Mouse (Mus musculus): Measurements from ENCODE around the gene Tmem144.

Tmem144 gene

GRCm38 (mm10) chr3:79852654-79853166 is at the start of gene Tmem144:
TSS of gene Tmem144 (minus strand) at chr3:79852773.
- in situ Hi-C loops (cut with MboI, MseI): loop anchor here (10.0 to 25.0 kb wide), 2 partner anchors 210 to 952 kb away; partner anchors contain the start of gene Gria2 (in 1 of the 2)

- in situ Hi-C loops (cut with MboI, MseI): no loop called here
Measured at GRCm38 (mm10) chr3:79901734-79902133, 49.2 kb upstream of the Tmem144 start.

GRCm38 (mm10) chr3:79901321-79901720 is 48.7 kb upstream of the Tmem144 start:
- in situ Hi-C loops (cut with MboI, MseI): no loop called here

- in situ Hi-C loops (cut with MboI, MseI): no loop called here
Measured at GRCm38 (mm10) chr3:79900502-79900901, 47.9 kb upstream of the Tmem144 start.

- in situ Hi-C loops (cut with MboI, MseI): loop anchor here in 1 of 2 experiments (25.0 kb wide), 1 partner anchor 912 kb away; the partner anchor contains the start of gene Gria2
Measured at GRCm38 (mm10) chr3:79899906-79900305, 47.3 kb upstream of the Tmem144 start.

- in situ Hi-C loops (cut with MboI, MseI): loop anchor here in 1 of 2 experiments (25.0 kb wide), 1 partner anchor 914 kb away; the partner anchor contains the start of gene Gria2
Measured at GRCm38 (mm10) chr3:79898514-79898913, 45.9 kb upstream of the Tmem144 start.

GRCm38 (mm10) chr3:79897534-79898370 is 45.2 kb upstream of the Tmem144 start:
- in situ Hi-C loops (cut with MboI, MseI): loop anchor here in 1 of 2 experiments (25.0 kb wide), 1 partner anchor 915 kb away; the partner anchor contains the start of gene Gria2

- in situ Hi-C loops (cut with MboI, MseI): loop anchor here (5.0 to 25.0 kb wide), 2 partner anchors 169 to 924 kb away; partner anchors contain the start of gene Gria2 (in 1 of the 2)
Measured at GRCm38 (mm10) chr3:79887966-79888365, 35.4 kb upstream of the Tmem144 start.

- in situ Hi-C loops (cut with MboI, MseI): loop anchor here (5.0 to 25.0 kb wide), 2 partner anchors 170 to 925 kb away; partner anchors contain the start of gene Gria2 (in 1 of the 2)
Measured at GRCm38 (mm10) chr3:79887161-79887855, 34.7 kb upstream of the Tmem144 start.

GRCm38 (mm10) chr3:79886357-79887091 is 34.0 kb upstream of the Tmem144 start:
- in situ Hi-C loops (cut with MboI, MseI): loop anchor here (5.0 to 25.0 kb wide), 2 partner anchors 171 to 926 kb away; partner anchors contain the start of gene Gria2 (in 1 of the 2)

GRCm38 (mm10) chr3:79885686-79886356 is 33.2 kb upstream of the Tmem144 start:
- in situ Hi-C loops (cut with MboI, MseI): loop anchor here (5.0 to 25.0 kb wide), 2 partner anchors 171 to 926 kb away; partner anchors contain the start of gene Gria2 (in 1 of the 2)

GRCm38 (mm10) chr3:79884761-79885189 is 32.2 kb upstream of the Tmem144 start:
- in situ Hi-C loops (cut with MboI, MseI): loop anchor here (5.0 to 25.0 kb wide), 2 partner anchors 173 to 928 kb away; partner anchors contain the start of gene Gria2 (in 1 of the 2)

GRCm38 (mm10) chr3:79884305-79884704 is 31.7 kb upstream of the Tmem144 start, which contains the start of gene Fam198b:
TSS of gene Fam198b (plus strand) at chr3:79884533.
- in situ Hi-C loops (cut with MboI, MseI): loop anchor here in 1 of 2 experiments (25.0 kb wide), 1 partner anchor 928 kb away; the partner anchor contains the start of gene Gria2

- in situ Hi-C loops (cut with MboI, MseI): loop anchor here in 1 of 2 experiments (25.0 kb wide), 1 partner anchor 929 kb away; the partner anchor contains the start of gene Gria2
Measured at GRCm38 (mm10) chr3:79883092-79883491, 30.5 kb upstream of the Tmem144 start.

GRCm38 (mm10) chr3:79881645-79882044 is 29.1 kb upstream of the Tmem144 start:
- in situ Hi-C loops (cut with MboI, MseI): loop anchor here in 1 of 2 experiments (25.0 kb wide), 1 partner anchor 931 kb away; the partner anchor contains the start of gene Gria2

- in situ Hi-C loops (cut with MboI, MseI): loop anchor here in 1 of 2 experiments (25.0 kb wide), 1 partner anchor 933 kb away; the partner anchor contains the start of gene Gria2
Measured at GRCm38 (mm10) chr3:79879246-79879645, 26.7 kb upstream of the Tmem144 start.

GRCm38 (mm10) chr3:79878350-79878749 is 25.8 kb upstream of the Tmem144 start:
- in situ Hi-C loops (cut with MboI, MseI): loop anchor here in 1 of 2 experiments (25.0 kb wide), 1 partner anchor 934 kb away; the partner anchor contains the start of gene Gria2

- in situ Hi-C loops (cut with MboI, MseI): loop anchor here in 1 of 2 experiments (25.0 kb wide), 1 partner anchor 937 kb away; the partner anchor contains the start of gene Gria2
Measured at GRCm38 (mm10) chr3:79875471-79875870, 22.9 kb upstream of the Tmem144 start.

- in situ Hi-C loops (cut with MboI, MseI): loop anchor here in 1 of 2 experiments (25.0 kb wide), 1 partner anchor 195 kb away; no protein-coding TSS in a partner anchor
Measured at GRCm38 (mm10) chr3:79867121-79867709, 14.6 kb upstream of the Tmem144 start.
